Mouse (Mus musculus) limb, embryonic 13.5 days (tissue): Measurements from ENCODE around the gene Kcnj1. TPM values are rescaled to one million over a fixed set of nuclear protein-coding genes. Genes with fewer than 3 reads are reported as not detected.

Source experiments
- ATAC-seq: fragments of 200-750 bp; cut with Nextera tagmentation; 2 replicates; pipeline ENCODE4 v1.8.0; 2017; ENCODE audit warnings: low read depth, moderate number of reproducible peaks, moderate TSS enrichment; ENCODE audit not compliant: low FRiP score
- H3K27ac ChIP-seq: fragments of 300-500 bp; sonication (generic); 2 replicates; pipeline ENCODE4 v1.5.1; 2015; ENCODE audit warnings: inconsistent platforms, mild to moderate bottlenecking, moderate library complexity
- H3K27me3 ChIP-seq: fragments of 300-500 bp; sonication (generic); 2 replicates; pipeline ENCODE4 v1.6.1; 2015; ENCODE audit warnings: mild to moderate bottlenecking, inconsistent platforms
- H3K36me3 ChIP-seq: fragments of 300-500 bp; sonication (generic); 2 replicates; pipeline ENCODE4 v1.6.1; 2015; ENCODE audit warnings: inconsistent platforms, mild to moderate bottlenecking, moderate library complexity
- H3K4me1 ChIP-seq: fragments of 300-500 bp; sonication (generic); 2 replicates; pipeline ENCODE4 v1.6.1; 2015; ENCODE audit warnings: inconsistent platforms
- H3K4me2 ChIP-seq: fragments of 300-500 bp; sonication (generic); replicated peaks from 2 replicates; pipeline ENCODE4 v1.6.1; 2015; ENCODE audit warnings: inconsistent platforms, mild to moderate bottlenecking, moderate library complexity
- H3K4me3 ChIP-seq: fragments of 300-500 bp; sonication (generic); 2 replicates; pipeline ENCODE4 v1.5.1; 2015; ENCODE audit warnings: moderate library complexity, mild to moderate bottlenecking, inconsistent platforms
- H3K9ac ChIP-seq: fragments of 300-500 bp; sonication (generic); 2 replicates; pipeline ENCODE4 v1.6.1; 2015; ENCODE audit warnings: mild to moderate bottlenecking, inconsistent platforms
- H3K9me3 ChIP-seq: fragments of 300-500 bp; sonication (generic); 2 replicates; pipeline ENCODE4 v1.6.1; 2016; ENCODE audit warnings: inconsistent platforms
- WGBS: fragments of 180-500 bp; shearing (Covaris S2); methylation state at CpG from one replicate; pipeline ENCODE4 v1.1.7; 2015; 5-methylcytosine and 5-hydroxymethylcytosine counted together
- polyA plus RNA-seq: library from polyadenylated mRNA; unstranded; fragments of >200 nt; fragmentation: Nextera tagmentation; extraction: Ambion mirVana; gene quantifications from 2 replicates; pipeline ENCODE4 v1.2.1, GENCODE M21; 2015

The Kcnj1 gene
- polyA plus RNA-seq, 1 experiment from 2014 or later: not detected

- ATAC-seq: no peak
- H3K27me3 ChIP-seq: no peaks in the 10 kb centered on the region
- no peak overlapping the region for H3K27ac ChIP-seq
- peaks cover 3% of the 10 kb centered on the region; the same call in 1 of the 2 replicates for H3K9me3 ChIP-seq
- H3K4me3 ChIP-seq: no peak overlapping the region
- WGBS: 32% methylated on average over 2 of the region's 2 CpGs
- H3K4me2 ChIP-seq: no peak overlapping the region
- H3K36me3 ChIP-seq: no peaks in the 10 kb centered on the region
- no peaks in the 10 kb centered on the region for H3K4me1 ChIP-seq
- H3K9ac ChIP-seq: no peak overlapping the region
Observed at GRCm38 (mm10) chr9:32368812-32369211, 3.5 kb upstream of the Kcnj1 start.

GRCm38 (mm10) chr9:32369388-32369787, 2.9 kb upstream of the Kcnj1 start:
- Histone ChIP-seq H3K9me3 (peaks cover 3% of the 10 kb centered on the region; the same call in 1 of the 2 replicates), H3K9ac (no peak overlapping the region), H3K4me1 (no peaks in the 10 kb centered on the region), H3K27me3 (no peaks in the 10 kb centered on the region), H3K27ac (no peak overlapping the region), H3K4me2 (no peak overlapping the region), H3K36me3 (no peaks in the 10 kb centered on the region), H3K4me3 (no peak overlapping the region)
- WGBS: 64% methylated on average over 6 of the region's 6 CpGs
- ATAC-seq: no peak

- no peaks in the 10 kb centered on the region for H3K36me3 ChIP-seq
- no peak overlapping the region for H3K4me2 ChIP-seq
- 87% methylated on average over 6 of the region's 6 CpGs for WGBS
- no peaks in the 10 kb centered on the region for H3K4me1 ChIP-seq
- H3K27ac ChIP-seq: no peak overlapping the region
- H3K4me3 ChIP-seq: no peak overlapping the region
- H3K27me3 ChIP-seq: no peaks in the 10 kb centered on the region
- no peak for ATAC-seq
- H3K9ac ChIP-seq: no peak overlapping the region
- H3K9me3 ChIP-seq: no peaks in the 10 kb centered on the region
Observed at GRCm38 (mm10) chr9:32373656-32374055, 1.4 kb downstream of the Kcnj1 start.

- no peaks in the 10 kb centered on the region for H3K9me3 ChIP-seq
- H3K4me1 ChIP-seq: no peaks in the 10 kb centered on the region
- H3K9ac ChIP-seq: no peak overlapping the region
- H3K27me3 ChIP-seq: no peaks in the 10 kb centered on the region
- H3K27ac ChIP-seq: no peak overlapping the region
- 83% methylated on average over 7 of the region's 7 CpGs for WGBS
- H3K36me3 ChIP-seq: no peaks in the 10 kb centered on the region
- no peak overlapping the region for H3K4me2 ChIP-seq
- H3K4me3 ChIP-seq: no peak overlapping the region
- no peak for ATAC-seq
Observed at GRCm38 (mm10) chr9:32376031-32376430, 3.7 kb downstream of the Kcnj1 start.

GRCm38 (mm10) chr9:32376863-32377590, 4.7 kb downstream of the Kcnj1 start:
- ATAC-seq: no peak
- Histone ChIP-seq H3K4me3 (no peak overlapping the region), H3K4me1 (no peaks in the 10 kb centered on the region), H3K27me3 (no peaks in the 10 kb centered on the region), H3K9ac (no peak overlapping the region), H3K9me3 (no peaks in the 10 kb centered on the region), H3K27ac (no peak overlapping the region), H3K36me3 (no peaks in the 10 kb centered on the region), H3K4me2 (no peak overlapping the region)
- 74% methylated on average over 5 of the region's 5 CpGs for WGBS

GRCm38 (mm10) chr9:32384906-32385305, 12.6 kb downstream of the Kcnj1 start:
- Histone ChIP-seq H3K4me3 (no peak overlapping the region), H3K27ac (no peak overlapping the region), H3K9ac (no peak overlapping the region), H3K4me2 (no peak overlapping the region), H3K27me3 (no peaks in the 10 kb centered on the region), H3K4me1 (peaks cover 13% of the 10 kb centered on the region), H3K9me3 (no peaks in the 10 kb centered on the region), H3K36me3 (no peaks in the 10 kb centered on the region)
- WGBS: 84% methylated on average over 4 of the region's 4 CpGs
- no peak for ATAC-seq

GRCm38 (mm10) chr9:32388120-32388519, 15.8 kb downstream of the Kcnj1 start:
- Histone ChIP-seq H3K9ac (no peak overlapping the region), H3K4me2 (no peak overlapping the region), H3K27ac (no peak overlapping the region), H3K27me3 (no peaks in the 10 kb centered on the region), H3K9me3 (no peaks in the 10 kb centered on the region), H3K4me1 (peaks cover 13% of the 10 kb centered on the region), H3K36me3 (no peaks in the 10 kb centered on the region), H3K4me3 (no peak overlapping the region)
- 100% methylated on average over 1 of the region's 1 CpGs for WGBS
- no peak for ATAC-seq

- WGBS: 82% methylated on average over 5 of the region's 5 CpGs
- Histone ChIP-seq H3K27ac (no peak overlapping the region), H3K9me3 (no peaks in the 10 kb centered on the region), H3K36me3 (no peaks in the 10 kb centered on the region), H3K4me3 (no peak overlapping the region), H3K27me3 (no peaks in the 10 kb centered on the region), H3K9ac (no peak overlapping the region), H3K4me2 (no peak overlapping the region), H3K4me1 (peaks cover 6% of the 10 kb centered on the region)
- ATAC-seq: no peak
Observed at GRCm38 (mm10) chr9:32391092-32391491, 18.8 kb downstream of the Kcnj1 start.

GRCm38 (mm10) chr9:32391701-32392100, 19.4 kb downstream of the Kcnj1 start:
- Histone ChIP-seq H3K9me3 (no peaks in the 10 kb centered on the region), H3K4me3 (no peak overlapping the region), H3K27ac (no peak overlapping the region), H3K4me2 (no peak overlapping the region), H3K36me3 (no peaks in the 10 kb centered on the region), H3K9ac (no peak overlapping the region), H3K27me3 (no peaks in the 10 kb centered on the region), H3K4me1 (no peaks in the 10 kb centered on the region)
- 85% methylated on average over 9 of the region's 9 CpGs for WGBS
- no peak for ATAC-seq

GRCm38 (mm10) chr9:32392716-32393115, 20.4 kb downstream of the Kcnj1 start:
- Histone ChIP-seq H3K4me1 (no peaks in the 10 kb centered on the region), H3K27me3 (no peaks in the 10 kb centered on the region), H3K4me2 (no peak overlapping the region), H3K4me3 (no peak overlapping the region), H3K9me3 (no peaks in the 10 kb centered on the region), H3K9ac (no peak overlapping the region), H3K36me3 (no peaks in the 10 kb centered on the region), H3K27ac (no peak overlapping the region)
- no peak for ATAC-seq
- 81% methylated on average over 6 of the region's 6 CpGs for WGBS

- no peak overlapping the region for H3K9ac ChIP-seq
- H3K27me3 ChIP-seq: no peaks in the 10 kb centered on the region
- H3K9me3 ChIP-seq: no peaks in the 10 kb centered on the region
- no peaks in the 10 kb centered on the region for H3K4me1 ChIP-seq
- 93% methylated on average over 4 of the region's 4 CpGs for WGBS
- no peaks in the 10 kb centered on the region for H3K36me3 ChIP-seq
- ATAC-seq: no peak
- no peak overlapping the region for H3K4me3 ChIP-seq
- no peak overlapping the region for H3K27ac ChIP-seq
- H3K4me2 ChIP-seq: no peak overlapping the region
Observed at GRCm38 (mm10) chr9:32394761-32395161, 22.5 kb downstream of the Kcnj1 start.

GRCm38 (mm10) chr9:32400212-32400611, 27.9 kb downstream of the Kcnj1 start:
- WGBS: 89% methylated on average over 2 of the region's 2 CpGs
- no peaks in the 10 kb centered on the region for H3K4me1 ChIP-seq
- ATAC-seq: no peak

GRCm38 (mm10) chr9:32400662-32401161, 28.4 kb downstream of the Kcnj1 start:
- no peaks in the 10 kb centered on the region for H3K36me3 ChIP-seq
- H3K4me3 ChIP-seq: no peak overlapping the region
- no peak for ATAC-seq
- H3K9me3 ChIP-seq: no peaks in the 10 kb centered on the region
- H3K27me3 ChIP-seq: 0 out of 2 replicates have a peak, but pooled peaks cover 4% of the 10 kb centered on the region
- H3K9ac ChIP-seq: no peak overlapping the region
- H3K4me2 ChIP-seq: no peak overlapping the region
- WGBS: 69% methylated on average over 5 of the region's 5 CpGs
- no peak overlapping the region for H3K27ac ChIP-seq
- H3K4me1 ChIP-seq: no peaks in the 10 kb centered on the region

More at GRCm38 (mm10) chr9:32400212-32400611, 27.9 kb downstream of the Kcnj1 start:
- H3K9me3 ChIP-seq: no peaks in the 10 kb centered on the region
- H3K27ac ChIP-seq: no peak overlapping the region
- no peak overlapping the region for H3K4me2 ChIP-seq
- no peak overlapping the region for H3K4me3 ChIP-seq
- no peaks in the 10 kb centered on the region for H3K36me3 ChIP-seq
- H3K27me3 ChIP-seq: 0 out of 2 replicates have a peak, but pooled peaks cover 4% of the 10 kb centered on the region
- H3K9ac ChIP-seq: no peak overlapping the region
